Mouse (Mus musculus) lung, postnatal 0 days (tissue): ENCODE measurements around the gene Cd209a. TPM values are rescaled to one million over a fixed set of nuclear protein-coding genes. Genes with fewer than 3 reads are reported as not detected.

ENCODE experiments used
- ATAC-seq: fragments of 200-750 bp; cut with Nextera tagmentation; 2 replicates; pipeline ENCODE4 v1.8.0; 2017; ENCODE audit warnings: moderate library complexity
- DNase-seq: peaks from one replicate; pipeline ENCODE4 v3.0.0-alpha.2; 2016; ENCODE audit warnings: low spot score
- H3K27ac ChIP-seq: fragments of 300-500 bp; sonication (generic); 2 replicates; pipeline ENCODE4 v1.5.1; 2014; ENCODE audit warnings: antibody characterized with exemption, mild to moderate bottlenecking, low read length, mixed read lengths
- H3K27me3 ChIP-seq: fragments of 300-500 bp; sonication (generic); replicated peaks from 2 replicates; pipeline ENCODE4 v1.6.1; 2014; ENCODE audit warnings: low read length, mixed read lengths; ENCODE audit not compliant: insufficient read depth
- H3K36me3 ChIP-seq: fragments of 300-500 bp; sonication (generic); 2 replicates; pipeline ENCODE4 v1.6.1; 2014; ENCODE audit warnings: low read length, mixed read lengths; ENCODE audit not compliant: insufficient read depth
- H3K4me1 ChIP-seq: fragments of 300-500 bp; sonication (generic); 2 replicates; pipeline ENCODE4 v1.6.1; 2014; ENCODE audit warnings: antibody characterized with exemption, low read depth, low read length, mixed read lengths; ENCODE audit not compliant: insufficient read depth
- H3K4me2 ChIP-seq: fragments of 300-500 bp; sonication (generic); replicated peaks from 2 replicates; pipeline ENCODE4 v1.6.1; 2014; ENCODE audit warnings: low read depth, mild to moderate bottlenecking, low read length, moderate library complexity, mixed read lengths
- H3K4me3 ChIP-seq: fragments of 300-500 bp; sonication (generic); 2 replicates; pipeline ENCODE4 v1.5.1; 2014; ENCODE audit warnings: low read depth, low read length
- H3K9ac ChIP-seq: fragments of 300-500 bp; sonication (generic); replicated peaks from 2 replicates; pipeline ENCODE4 v1.6.1; 2014; ENCODE audit warnings: low read depth, mild to moderate bottlenecking
- H3K9me3 ChIP-seq: fragments of 300-500 bp; sonication (generic); 2 replicates; pipeline ENCODE4 v1.6.1; 2016; ENCODE audit warnings: low read length, mixed read lengths
- CTCF ChIP-seq: IDR thresholded peaks from 2 replicates; pipeline ENCODE4 v1.5.1; 2016; ENCODE audit warnings: antibody characterized with exemption, mild to moderate bottlenecking
- EP300 ChIP-seq: IDR thresholded peaks from 2 replicates; pipeline ENCODE4 v1.6.1; 2016; ENCODE audit warnings: antibody characterized with exemption, mild to moderate bottlenecking, control low read depth
- WGBS: fragments of 180-500 bp; shearing (Covaris S2); extraction: QIAGEN DNeasy Blood & Tissue Kit; methylation state at CpG from one replicate; pipeline ENCODE4 v1.1.7; 2014; 5-methylcytosine and 5-hydroxymethylcytosine counted together
- polyA plus RNA-seq: library from polyadenylated mRNA; unstranded; fragments of >200 nt; fragmentation: Nextera tagmentation; extraction: Ambion mirVana; gene quantifications from 2 replicates; pipeline ENCODE4 v1.2.1, GENCODE M21; 2015

Cd209a gene
- polyA plus RNA-seq, 1 experiment from 2014 or later: 0.72 TPM

DNA sequence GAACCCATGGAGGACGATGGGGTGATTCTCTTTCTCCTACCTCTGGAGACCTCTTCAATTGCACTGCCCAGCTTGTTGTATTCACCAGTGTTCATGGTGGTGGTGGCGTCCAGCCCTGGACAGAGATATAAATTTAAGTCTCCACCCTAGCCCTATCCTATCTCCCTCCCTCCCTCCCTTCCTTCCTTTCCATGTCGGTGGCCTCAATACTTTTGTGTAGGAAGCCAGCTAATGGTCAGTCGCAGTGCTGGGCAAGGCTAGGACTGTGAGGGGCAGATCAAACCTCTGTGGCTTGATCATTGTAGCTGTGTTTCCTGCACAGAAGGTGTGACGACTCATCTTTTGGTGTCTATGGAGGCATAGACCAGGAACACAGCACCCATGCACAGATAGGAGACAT is 28.2 kb downstream of the Cd209a start, which contains the start of gene Clec4g:
TSS of gene Clec4g (minus strand) at position 101 of the 400 bp plus-strand sequence.
- Histone ChIP-seq H3K27me3 (no peaks in the 10 kb centered on the region), H3K4me2 (no peak within 1 kb of the TSS), H3K4me3 (no peak within 1 kb of the TSS), H3K36me3 (no peaks in the 10 kb centered on the region), H3K9ac (no peak within 1 kb of the TSS), H3K9me3 (no peaks in the 10 kb centered on the region), H3K27ac (no peak within 1 kb of the TSS), H3K4me1 (no peaks in the 10 kb centered on the region)
- WGBS: 57% methylated on average over 5 of the region's 5 CpGs
- no peak for ATAC-seq
- DNase-seq: no peak
- no peak for TF ChIP-seq CTCF
- no peak for TF ChIP-seq EP300

DNA sequence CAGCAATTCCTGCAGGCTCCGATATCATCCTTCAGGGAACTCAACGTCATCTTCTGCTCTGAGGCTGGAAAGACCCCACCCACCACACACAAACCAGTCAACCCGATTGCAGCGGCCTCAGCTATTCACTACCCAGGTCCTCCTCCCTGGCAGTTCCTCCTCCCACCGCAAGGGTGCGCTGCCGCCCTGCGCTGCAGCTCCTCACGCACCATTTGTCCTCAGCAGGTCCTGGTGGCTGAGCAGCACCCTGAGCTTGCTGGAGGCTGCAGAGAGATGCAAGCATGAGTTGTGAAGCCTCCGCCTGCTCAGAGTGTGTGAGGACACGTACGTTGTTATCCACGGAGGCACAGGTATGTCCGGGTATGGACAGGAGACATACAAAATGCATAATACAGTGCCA is 30.2 kb downstream of the Cd209a start:
- Histone ChIP-seq H3K9me3 (no peaks in the 10 kb centered on the region), H3K4me2 (no peak overlapping the region), H3K27me3 (no peaks in the 10 kb centered on the region), H3K9ac (no peak overlapping the region), H3K36me3 (no peaks in the 10 kb centered on the region), H3K4me3 (no peak overlapping the region), H3K27ac (no peak overlapping the region), H3K4me1 (no peaks in the 10 kb centered on the region)
- ATAC-seq (peak; percentile 53), DNase-seq (peak; percentile 59)
- TF ChIP-seq EP300: no peak
- peak; percentile 96 for TF ChIP-seq CTCF
- 16% methylated on average over 14 of the region's 14 CpGs for WGBS

DNA sequence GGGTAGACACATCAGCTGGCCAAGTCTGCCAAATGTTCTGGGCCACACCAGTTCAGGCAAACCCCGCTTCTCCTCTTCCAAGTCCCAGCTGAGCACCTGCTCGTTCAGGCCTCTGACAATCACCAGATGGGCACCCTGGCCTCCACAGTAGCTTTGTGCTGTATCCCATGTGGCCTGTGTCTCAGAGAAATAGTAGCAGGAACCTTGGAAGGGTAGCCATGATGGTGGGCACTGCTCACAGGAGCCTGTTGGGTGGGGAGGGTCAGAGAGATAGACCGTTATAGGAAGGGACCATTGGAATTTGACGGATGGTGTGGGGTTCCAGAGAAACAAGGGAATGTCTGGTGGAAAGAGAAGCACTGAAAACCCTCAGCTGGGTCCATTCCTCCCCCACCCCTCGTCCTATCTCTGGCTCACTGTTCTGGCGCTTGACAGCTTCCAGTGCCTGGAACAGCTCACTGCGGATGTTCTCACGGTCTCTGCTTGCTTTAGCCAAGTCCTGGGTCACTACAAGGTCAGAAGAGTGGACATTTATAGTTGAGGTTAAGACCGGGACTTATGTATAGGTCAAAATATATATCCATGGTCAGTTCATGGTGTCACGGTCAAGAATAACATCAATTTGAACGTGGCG is 31.3 kb downstream of the Cd209a start:
- no peaks in the 10 kb centered on the region for H3K27me3 ChIP-seq
- DNase-seq: no peak
- H3K9me3 ChIP-seq: no peaks in the 10 kb centered on the region
- H3K36me3 ChIP-seq: no peaks in the 10 kb centered on the region
- H3K4me2 ChIP-seq: no peak overlapping the region
- H3K4me3 ChIP-seq: no peak overlapping the region
- ATAC-seq: peak; percentile 53
- H3K9ac ChIP-seq: no peak overlapping the region
- no peak overlapping the region for H3K27ac ChIP-seq
- WGBS: 74% methylated on average over 12 of the region's 12 CpGs
- no peak for TF ChIP-seq EP300
- no peak for TF ChIP-seq CTCF
- H3K4me1 ChIP-seq: no peaks in the 10 kb centered on the region

DNA sequence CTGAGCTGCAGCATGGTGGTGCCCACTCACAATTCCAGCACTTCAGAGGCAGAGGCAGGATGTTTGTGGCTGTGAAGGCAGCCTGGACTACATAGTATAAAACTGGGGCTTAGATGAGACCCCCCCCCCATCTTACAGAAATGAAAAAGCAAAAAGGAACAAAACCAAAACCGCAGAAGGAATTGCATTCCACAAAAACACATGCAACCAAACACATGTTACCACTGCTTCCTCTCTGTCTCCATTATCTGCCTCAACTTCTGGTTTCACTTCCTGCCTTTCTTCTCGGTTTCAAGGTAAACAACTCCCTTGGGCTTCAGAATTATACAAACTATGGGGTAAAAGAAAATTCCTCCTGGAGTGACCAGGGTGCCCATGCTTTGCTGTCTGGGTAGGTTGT is 37.1 kb downstream of the Cd209a start:
- Histone ChIP-seq H3K36me3 (no peaks in the 10 kb centered on the region), H3K9me3 (no peaks in the 10 kb centered on the region), H3K27ac (no peak overlapping the region), H3K4me2 (no peak overlapping the region), H3K4me1 (no peaks in the 10 kb centered on the region), H3K27me3 (no peaks in the 10 kb centered on the region), H3K9ac (no peak overlapping the region), H3K4me3 (no peak overlapping the region)
- DNase-seq (peak; percentile 30), ATAC-seq (no peak)
- TF ChIP-seq CTCF: no peak
- peak; percentile 57 for TF ChIP-seq EP300
- 32% methylated on average over 2 of the region's 2 CpGs for WGBS

DNA sequence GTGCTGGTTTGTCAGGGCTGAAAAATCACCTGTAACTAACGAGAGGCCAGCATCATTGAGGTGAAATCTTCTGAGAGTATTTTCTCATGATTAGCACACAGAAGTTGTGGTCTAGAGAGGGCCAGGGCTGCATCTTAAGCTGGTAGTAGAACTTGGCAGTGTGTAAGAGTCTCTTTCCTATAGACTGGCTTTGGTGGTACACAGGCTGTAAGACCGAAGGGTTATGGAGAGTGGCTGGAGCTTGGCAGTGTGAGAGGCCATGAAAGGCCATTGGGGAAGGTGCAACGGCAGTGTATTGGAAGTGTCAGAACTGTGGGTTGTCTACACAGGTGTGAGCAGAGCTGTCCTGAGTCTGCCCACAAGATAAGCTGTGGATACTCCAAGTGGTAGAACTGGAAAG is 38.5 kb downstream of the Cd209a start:
- Histone ChIP-seq H3K9ac (no peak overlapping the region), H3K4me1 (no peaks in the 10 kb centered on the region), H3K4me2 (no peak overlapping the region), H3K4me3 (no peak overlapping the region), H3K27ac (no peak overlapping the region), H3K36me3 (no peaks in the 10 kb centered on the region), H3K27me3 (no peaks in the 10 kb centered on the region), H3K9me3 (no peaks in the 10 kb centered on the region)
- ATAC-seq: no peak
- no peak for TF ChIP-seq EP300
- TF ChIP-seq CTCF: no peak
- no peak for DNase-seq
- 65% methylated on average over 3 of the region's 3 CpGs for WGBS

DNA sequence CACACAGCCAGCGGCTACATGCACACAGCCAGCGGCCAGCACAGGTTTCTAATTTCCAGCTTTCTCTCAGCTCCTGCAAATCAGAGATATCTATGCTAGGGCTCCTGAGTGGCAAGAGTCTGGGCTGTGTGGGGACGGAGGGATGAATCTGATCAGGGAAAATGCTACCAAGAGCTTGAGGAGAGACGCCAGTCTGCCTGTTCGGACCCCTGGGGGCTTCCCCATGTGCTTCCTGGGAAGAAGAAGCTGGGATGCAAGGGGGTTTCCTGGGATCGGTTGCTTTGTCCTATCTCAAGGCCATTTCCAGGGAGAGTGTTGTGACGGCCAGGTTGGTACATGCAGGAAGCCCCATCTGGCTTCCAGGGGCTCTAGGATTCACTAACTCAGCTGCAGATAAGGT is 41.2 kb downstream of the Cd209a start:
- 61% methylated on average over 7 of the region's 7 CpGs for WGBS

More for the DNA sequence above, 41.2 kb downstream of the Cd209a start:
- TF ChIP-seq EP300 (no peak), CTCF (no peak)
- Histone ChIP-seq H3K4me2 (no peak overlapping the region), H3K4me1 (no peaks in the 10 kb centered on the region), H3K27me3 (no peaks in the 10 kb centered on the region), H3K36me3 (no peaks in the 10 kb centered on the region), H3K9ac (no peak overlapping the region), H3K27ac (no peak overlapping the region), H3K4me3 (no peak overlapping the region), H3K9me3 (no peaks in the 10 kb centered on the region)
- DNase-seq (no peak), ATAC-seq (no peak)
